Mouse (Mus musculus): ENCODE measurements around the gene Zdhhc22. TPM values are rescaled to one million over a fixed set of nuclear protein-coding genes. Genes with fewer than 3 reads are reported as not detected.

The Zdhhc22 gene
- total RNA-seq, 4 experiments from 2014 or later: not detected

DNA sequence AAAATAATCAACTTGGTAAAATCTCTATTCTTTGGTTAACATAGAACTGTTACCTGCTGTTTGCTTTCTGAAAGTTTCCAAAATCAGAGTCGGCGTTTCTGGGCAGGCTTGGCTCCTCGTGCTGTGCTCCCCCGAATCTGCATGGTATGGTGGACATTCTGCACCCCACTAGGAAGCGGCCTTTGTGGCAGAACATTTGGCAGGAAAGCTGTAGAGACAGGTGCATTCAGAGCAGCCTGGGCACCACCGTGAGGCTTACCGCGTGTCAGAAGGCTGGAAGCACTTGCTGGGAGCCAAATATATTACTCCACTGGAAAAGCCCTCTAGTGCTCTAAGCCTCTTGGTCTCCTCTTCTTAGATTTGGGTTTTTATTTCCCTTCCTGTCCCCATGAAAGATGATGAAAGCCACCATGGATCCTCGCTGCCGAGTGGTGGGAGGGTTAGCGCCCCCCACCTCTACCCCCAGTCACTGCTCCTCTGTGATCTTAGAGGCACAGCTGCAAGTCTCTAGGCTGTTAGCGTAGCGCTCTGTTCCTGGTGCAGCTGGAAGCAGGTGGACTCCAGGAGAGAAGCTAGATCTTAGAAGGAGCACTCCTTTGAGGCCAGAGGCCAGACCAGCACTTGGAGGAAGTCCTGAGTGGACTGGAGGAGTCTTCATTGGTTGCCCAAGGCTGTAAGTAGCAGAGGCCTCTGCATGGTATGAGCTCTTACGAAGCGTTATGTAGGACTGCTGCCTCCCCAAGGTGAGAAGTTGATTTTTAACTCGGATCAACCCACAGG is 25.8 kb downstream of the Zdhhc22 start:
- no peak for DNase-seq (ENCODE audit: low spot score in 2 of 2)

GRCm38 (mm10) chr12:86961589-86962344 is 28.5 kb downstream of the Zdhhc22 start:
- DNase-seq (ENCODE audit: low spot score in 2 of 2): peak; percentile 43 to 57

- DNase-seq (ENCODE audit: low spot score in 2 of 2): no peak
Measured at GRCm38 (mm10) chr12:86960791-86961335, 29.4 kb downstream of the Zdhhc22 start.

GRCm38 (mm10) chr12:86960138-86960537 is 30.1 kb downstream of the Zdhhc22 start:
- no peak for DNase-seq (ENCODE audit: low spot score in 2 of 2)

- no peak for DNase-seq (ENCODE audit: low spot score in 2 of 2)
Measured at GRCm38 (mm10) chr12:86959661-86960060, 30.6 kb downstream of the Zdhhc22 start.

DNA sequence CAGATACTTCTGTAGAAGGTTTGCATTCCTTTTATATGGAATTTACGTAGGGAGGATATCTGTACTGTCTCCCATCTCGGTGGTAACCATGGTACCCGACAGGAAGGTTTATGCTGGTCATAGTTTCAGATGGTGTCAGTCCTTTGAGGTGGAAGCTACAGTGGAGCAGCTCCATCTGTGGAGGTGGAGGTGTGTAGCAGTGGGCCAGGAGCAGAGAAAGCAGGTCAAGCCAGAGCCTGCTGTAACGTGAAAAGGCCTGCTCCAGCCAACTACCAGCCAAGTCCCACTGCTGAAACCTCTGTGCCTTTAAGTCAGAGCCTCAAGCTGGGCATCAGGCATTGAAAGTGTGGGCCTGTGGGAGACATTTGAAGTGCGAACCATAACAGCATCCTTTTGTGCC is 31.7 kb downstream of the Zdhhc22 start:
- no peak for DNase-seq (ENCODE audit: low spot score in 2 of 2)

GRCm38 (mm10) chr12:86955894-86956293 is 34.3 kb downstream of the Zdhhc22 start:
- no peak for DNase-seq (ENCODE audit: low spot score in 2 of 2)

- no peak for DNase-seq (ENCODE audit: low spot score in 2 of 2)
Measured at GRCm38 (mm10) chr12:86952331-86952850, 37.8 kb downstream of the Zdhhc22 start.

- no peak for DNase-seq (ENCODE audit: low spot score in 2 of 2)
Measured at GRCm38 (mm10) chr12:86950961-86951360, 39.3 kb downstream of the Zdhhc22 start.

GRCm38 (mm10) chr12:86950161-86950960 is 39.9 kb downstream of the Zdhhc22 start:
- no peak for DNase-seq (ENCODE audit: low spot score in 2 of 2)

GRCm38 (mm10) chr12:86949501-86949900 is 40.7 kb downstream of the Zdhhc22 start:
- no peak for DNase-seq (ENCODE audit: low spot score in 2 of 2)

DNA sequence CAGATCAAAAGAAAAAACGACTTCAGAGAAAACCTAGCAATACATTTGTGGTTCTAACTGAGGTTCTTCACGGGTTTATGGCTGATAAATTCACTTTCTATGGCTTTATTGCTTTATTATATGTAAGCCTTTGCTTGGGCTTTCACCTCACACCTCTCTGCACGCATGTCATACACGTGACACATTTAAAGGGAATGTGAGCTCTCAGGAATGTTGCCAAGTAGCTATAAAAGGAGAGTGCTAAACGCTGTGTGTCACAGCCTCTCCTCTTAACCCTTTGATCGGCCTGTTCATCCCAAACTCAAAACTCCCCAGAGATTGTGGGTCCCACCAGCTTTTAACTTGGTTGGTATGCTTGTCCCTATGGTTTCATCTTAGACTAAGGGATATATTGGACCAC is 41.6 kb downstream of the Zdhhc22 start:
- no peak for DNase-seq (ENCODE audit: low spot score in 2 of 2)

- peak; percentile 48 to 66 for DNase-seq (ENCODE audit: low spot score in 2 of 2)
Measured at GRCm38 (mm10) chr12:86947681-86948401, 42.4 kb downstream of the Zdhhc22 start.

GRCm38 (mm10) chr12:86946862-86947574 is 43.2 kb downstream of the Zdhhc22 start, which contains the start of gene Cipc:
TSS of gene Cipc (plus strand) at chr12:86947043.
- DNase-seq (ENCODE audit: low spot score in 2 of 2): peak; percentile 97 to 99

GRCm38 (mm10) chr12:86946301-86946781 is 43.9 kb downstream of the Zdhhc22 start:
- no peak for DNase-seq (ENCODE audit: low spot score in 2 of 2)

GRCm38 (mm10) chr12:86945126-86945525 is 45.1 kb downstream of the Zdhhc22 start:
- peak; percentile 50 to 53 for DNase-seq (ENCODE audit: low spot score in 2 of 2)

DNA sequence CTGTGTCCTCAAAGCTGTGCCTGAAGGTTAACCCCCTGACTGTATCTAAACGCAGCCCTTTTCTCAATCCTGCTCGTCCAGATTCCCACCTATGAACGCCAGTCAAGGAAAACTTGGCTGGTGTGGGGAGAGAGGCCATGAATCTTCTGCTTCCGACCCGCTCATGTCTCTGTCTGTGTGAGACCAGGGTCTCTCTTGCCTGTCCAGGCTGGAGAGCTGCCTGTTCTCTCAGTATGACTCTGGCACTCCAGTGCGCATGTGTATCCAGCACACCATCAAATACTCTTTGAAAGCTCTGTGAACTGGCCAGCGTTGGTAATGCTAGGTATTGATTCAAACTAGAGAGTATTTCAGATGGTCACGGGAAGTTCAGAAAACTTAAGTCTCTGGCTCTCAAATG is 46.8 kb downstream of the Zdhhc22 start:
- no peak for DNase-seq (ENCODE audit: low spot score in 2 of 2)

GRCm38 (mm10) chr12:86941734-86942486 is 48.3 kb downstream of the Zdhhc22 start:
- no peak for DNase-seq (ENCODE audit: low spot score in 2 of 2)

- no peak for DNase-seq (ENCODE audit: low spot score in 2 of 2)
Measured at GRCm38 (mm10) chr12:86941173-86941572, 49.1 kb downstream of the Zdhhc22 start.
